Mouse (Mus musculus) frontal cortex, postnatal 36 days (tissue): ENCODE measurements at regions not wholly inside any gene's neighbourhood (a gene's known extent, or its start where the extent isn't known, plus 50 kb on each side); places are given as distances from the start of the nearest gene placed in this dataset.
"Not testable (repeated sequence)": the region's sequence is repeated elsewhere in the genome, so short reads cannot be mapped to it uniquely, and the experiment has no call there.

Experiments
- DNase-seq, 2 experiments: peaks; one replicate each; pipeline ENCODE4 v3.0.0; 2022; ENCODE audit warnings: low spot score in 2 of 2

GRCm38 (mm10) chr13:103620958-103621357 is 153.4 kb downstream of the Srek1 start:
- not testable (repeated sequence) for DNase-seq

- DNase-seq, result no peak
Observed at GRCm38 (mm10) chr13:103613333-103613725, 161.1 kb downstream of the Srek1 start.

GRCm38 (mm10) chr13:103612720-103613332 is 161.6 kb downstream of the Srek1 start:
- DNase-seq, result no peak

DNA sequence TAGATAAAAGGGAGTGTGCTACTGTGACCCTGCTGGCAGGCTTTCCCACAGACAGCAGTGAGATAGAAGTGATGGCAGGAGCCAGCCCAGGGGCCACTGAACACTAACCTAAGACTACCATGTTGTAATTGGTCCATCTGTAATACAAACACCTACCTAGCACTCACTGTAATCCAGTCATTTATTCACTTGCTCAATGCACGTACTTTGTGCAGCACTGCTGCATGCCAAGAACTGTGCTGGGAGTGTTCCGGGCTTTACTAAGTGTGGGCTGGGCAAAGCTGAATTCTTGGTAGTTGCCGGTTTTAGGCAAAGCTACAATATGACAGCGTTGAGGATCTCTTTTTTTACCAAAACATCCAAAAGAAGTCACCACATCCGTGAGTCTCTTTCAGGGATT is 172.1 kb downstream of the Srek1 start:
- no peak for DNase-seq

GRCm38 (mm10) chr13:103592371-103592770 is 182.0 kb downstream of the Srek1 start:
- DNase-seq, result no peak

DNA sequence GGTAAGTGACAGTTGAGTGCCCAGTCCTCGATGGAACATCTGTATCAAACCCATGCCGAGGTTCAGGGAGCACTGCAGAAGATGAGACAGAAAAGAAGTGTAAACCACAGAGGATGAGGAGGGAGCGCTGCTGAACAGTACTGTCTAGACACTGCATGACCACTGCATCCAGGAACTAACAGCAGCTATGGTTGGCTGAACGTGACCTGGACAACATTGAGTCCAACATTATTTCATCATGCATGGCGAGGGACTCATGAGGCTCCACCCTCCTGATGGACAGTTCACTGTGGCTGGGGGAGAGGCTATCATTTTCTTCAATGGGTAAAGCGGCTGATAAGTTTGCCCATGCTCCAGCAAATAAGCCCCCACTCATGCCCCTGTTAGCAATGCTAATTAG is 182.5 kb downstream of the Srek1 start:
- no peak for DNase-seq

- not testable (repeated sequence) for DNase-seq
Observed at GRCm38 (mm10) chr13:103591381-103591780, 183.0 kb downstream of the Srek1 start.

DNA sequence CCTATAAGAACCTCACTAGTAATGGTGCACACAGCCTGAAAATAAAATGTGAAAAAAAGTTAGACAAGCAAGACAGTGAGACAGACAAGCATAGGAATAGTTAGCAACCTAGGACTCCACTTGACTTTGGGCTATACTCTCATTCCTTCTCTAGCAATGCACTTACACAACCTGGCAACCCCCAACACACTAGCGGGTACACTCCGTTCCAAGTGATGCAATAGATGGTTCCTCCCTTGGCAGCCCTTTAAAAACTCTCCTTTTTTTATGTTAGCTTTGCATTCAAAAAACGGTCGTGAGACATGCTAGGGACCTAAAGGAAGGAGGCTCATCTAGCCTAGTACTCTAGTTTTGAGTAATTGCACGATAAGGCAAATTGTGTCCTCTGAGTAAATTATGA is 184.8 kb downstream of the Srek1 start:
- no peak for DNase-seq

GRCm38 (mm10) chr13:103576856-103577255 is 197.6 kb downstream of the Srek1 start:
- no peak for DNase-seq

- DNase-seq, result no peak
Observed at GRCm38 (mm10) chr13:103564715-103565114, 209.7 kb downstream of the Srek1 start.

DNA sequence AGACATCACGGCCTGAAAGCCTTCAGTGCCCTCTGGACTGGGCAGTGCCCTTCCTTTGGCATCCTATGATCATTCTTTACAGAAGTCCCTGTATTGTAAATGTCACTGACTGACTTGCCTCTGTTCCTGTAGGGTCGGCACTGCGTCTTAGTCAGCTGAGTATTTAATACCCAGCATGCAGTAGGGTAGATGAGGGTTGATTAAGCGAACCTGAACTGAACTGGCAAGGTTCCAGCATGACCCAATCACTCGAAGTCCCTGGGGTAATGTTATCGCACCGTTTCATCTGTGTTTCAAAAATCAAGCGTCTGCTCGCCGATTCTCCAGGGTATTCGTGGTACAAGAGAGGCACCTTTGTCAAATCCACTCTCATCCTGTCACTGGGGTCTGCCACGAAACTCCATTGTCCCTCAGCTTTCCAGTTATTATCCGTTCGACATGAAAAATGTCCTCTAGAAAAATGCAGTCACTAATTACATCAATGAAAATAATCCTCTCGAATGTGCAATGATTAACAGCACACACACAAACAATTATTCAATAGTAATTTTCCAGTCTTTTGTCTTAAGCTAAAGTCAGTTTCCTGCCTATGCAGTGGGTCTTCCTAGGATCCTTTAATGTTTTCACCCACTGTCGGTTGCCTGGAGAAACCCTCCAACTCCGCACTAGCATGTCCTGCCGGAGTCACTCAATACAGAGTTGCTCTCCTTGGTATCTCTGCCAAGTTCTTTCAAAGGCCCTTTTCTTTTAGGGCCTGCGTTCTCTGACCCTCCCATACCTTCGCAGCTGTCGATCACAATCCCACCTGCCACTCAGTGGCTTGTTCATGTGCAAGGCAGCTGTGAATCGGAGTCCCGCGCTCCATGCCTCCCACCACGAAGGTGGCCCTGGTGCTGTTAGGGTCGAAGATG is 212.4 kb downstream of the Srek1 start:
- DNase-seq, result no peak

GRCm38 (mm10) chr13:103558915-103559314 is 215.5 kb downstream of the Srek1 start:
- no peak for DNase-seq

DNA sequence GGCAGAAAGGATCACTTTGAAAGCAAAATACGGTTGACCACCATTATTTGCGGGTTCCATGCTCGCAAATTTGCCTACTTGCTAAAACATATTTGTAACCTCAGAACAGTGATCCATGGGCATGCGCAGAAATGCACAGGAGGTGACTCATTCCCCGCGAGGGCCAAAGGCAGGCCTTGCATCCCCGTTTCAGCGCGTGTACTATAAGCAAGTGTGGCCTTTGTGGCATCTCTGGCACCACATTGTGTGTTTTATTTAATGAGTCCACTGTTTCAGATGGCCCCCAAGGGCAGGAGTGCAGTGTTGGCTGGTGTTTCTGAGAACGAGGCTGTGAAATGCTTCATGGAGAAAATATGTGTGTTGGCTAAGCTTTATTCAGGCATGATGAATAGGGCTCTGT is 205.3 kb upstream of the Mast4 start:
- DNase-seq, result no peak

- DNase-seq, result no peak
Observed at GRCm38 (mm10) chr13:103513825-103514224, 179.5 kb upstream of the Mast4 start.

DNA sequence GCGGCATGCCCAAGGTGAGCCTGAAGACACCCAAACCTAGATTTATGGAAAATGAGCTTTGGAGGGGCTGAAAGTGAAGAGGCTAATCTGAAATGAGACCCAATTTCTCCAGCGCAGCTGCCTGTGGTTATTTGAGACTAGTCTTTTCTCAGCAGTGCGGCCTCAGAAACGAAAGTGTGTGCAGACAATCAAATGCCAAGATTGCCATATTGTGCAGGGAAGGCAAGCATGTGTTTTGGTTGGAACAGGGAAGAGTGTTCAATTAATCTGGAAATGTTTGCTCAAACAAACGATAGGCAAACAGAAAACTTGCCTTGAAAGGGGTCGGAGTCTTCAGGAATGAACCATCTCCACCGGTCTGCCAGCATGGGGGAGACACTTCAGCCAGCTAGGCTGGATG is 178.2 kb upstream of the Mast4 start:
- DNase-seq, result no peak

GRCm38 (mm10) chr13:103504987-103505386 is 170.7 kb upstream of the Mast4 start:
- no peak for DNase-seq

DNA sequence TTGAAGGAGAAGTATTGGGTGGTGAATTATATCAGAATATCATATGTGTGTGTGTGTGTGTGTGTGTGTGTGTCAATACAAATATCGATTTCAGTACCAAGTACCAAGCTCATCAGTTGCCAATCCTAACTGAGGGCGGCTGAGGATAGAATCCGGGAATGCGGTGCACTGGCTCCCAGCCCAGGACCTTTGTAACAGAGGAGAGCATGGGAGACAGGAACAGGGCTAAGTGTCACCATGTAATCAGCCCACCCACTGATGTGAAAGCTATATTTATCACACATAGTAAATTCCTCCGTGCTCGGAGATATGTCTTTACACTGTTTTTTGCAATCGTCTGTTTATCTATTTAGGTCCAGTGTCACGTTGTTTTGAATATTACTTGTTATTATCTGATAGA is 165.1 kb upstream of the Mast4 start:
- DNase-seq, result no peak

GRCm38 (mm10) chr13:103494371-103494770 is 160.1 kb upstream of the Mast4 start:
- DNase-seq, result no peak

- no peak for DNase-seq
Observed at GRCm38 (mm10) chr13:103493567-103493966, 159.3 kb upstream of the Mast4 start.

GRCm38 (mm10) chr13:103490049-103490448 is 155.8 kb upstream of the Mast4 start:
- no peak for DNase-seq

- no peak for DNase-seq
Observed at GRCm38 (mm10) chr13:103484092-103484491, 149.8 kb upstream of the Mast4 start.

DNA sequence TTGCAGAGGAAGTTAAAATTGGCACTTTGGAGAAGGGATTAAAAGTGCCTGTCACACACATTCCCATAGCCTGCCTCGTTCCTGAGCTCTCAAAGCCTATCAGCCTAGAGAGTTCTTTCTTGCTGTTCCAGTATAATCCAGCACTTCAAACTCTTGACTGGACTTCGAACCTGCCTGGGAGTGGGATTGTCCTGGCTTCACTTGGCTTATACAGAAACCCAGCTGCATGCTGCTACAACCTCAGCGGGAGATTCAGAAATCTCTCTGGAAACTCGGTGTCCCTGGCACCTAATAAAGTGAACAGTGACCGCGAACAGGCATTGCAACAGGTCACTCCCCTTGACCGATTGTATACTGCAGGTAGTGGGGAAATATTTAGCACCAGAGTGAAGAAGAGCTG is 149.1 kb upstream of the Mast4 start:
- DNase-seq, result no peak

GRCm38 (mm10) chr13:103476328-103476727 is 142.0 kb upstream of the Mast4 start:
- DNase-seq, result no peak
